Mouse (Mus musculus) liver, embryonic 14.5 days (tissue): ENCODE measurements around the gene Dupd1. TPM values are rescaled to one million over a fixed set of nuclear protein-coding genes. Genes with fewer than 3 reads are reported as not detected.

Source experiments
- ATAC-seq: fragments of 200-750 bp; cut with Nextera tagmentation; 2 replicates; pipeline ENCODE4 v1.8.0; 2017; ENCODE audit warnings: moderate number of reproducible peaks, mild to moderate bottlenecking, moderate library complexity; ENCODE audit not compliant: insufficient read depth
- DNase-seq, 3 experiments: peaks; one replicate each; pipeline ENCODE4 v3.0.0-alpha.2; 2012 to 2013; ENCODE audit warnings: low read depth in 3 of 3, low spot score in 3 of 3
- H3K27ac ChIP-seq: fragments of 300-500 bp; sonication (generic); 2 replicates; pipeline ENCODE4 v1.5.1; 2014; ENCODE audit warnings: moderate library complexity, mild to moderate bottlenecking, control low read depth, inconsistent platforms
- H3K27me3 ChIP-seq: fragments of 300-500 bp; sonication (generic); 2 replicates; pipeline ENCODE4 v1.6.1; 2014; ENCODE audit warnings: mild to moderate bottlenecking, low read length, moderate library complexity; ENCODE audit not compliant: control insufficient read depth, insufficient read depth
- H3K36me3 ChIP-seq: fragments of 300-500 bp; sonication (generic); replicated peaks from 2 replicates; pipeline ENCODE4 v1.6.1; 2014; ENCODE audit warnings: low read depth; ENCODE audit not compliant: control insufficient read depth, insufficient read depth
- H3K4me1 ChIP-seq, 2 experiments: fragments of 200-500 bp in 1 of 2; fragments of 300-500 bp in 1 of 2; sonication (generic) in 1 of 2; replicated peaks; 2 replicates each; pipeline ENCODE4 v1.6.1; 2012 to 2014; ENCODE audit warnings: antibody characterized with exemption in 1 of 2, inconsistent platforms in 1 of 2, low read length in 1 of 2; ENCODE audit not compliant: control insufficient read depth in 2 of 2, insufficient read depth in 2 of 2
- H3K4me2 ChIP-seq: fragments of 300-500 bp; sonication (generic); 2 replicates; pipeline ENCODE4 v1.6.1; 2014; ENCODE audit warnings: low read depth, mild to moderate bottlenecking, control low read depth, moderate library complexity
- H3K4me3 ChIP-seq, 2 experiments: fragments of 200-500 bp in 1 of 2; fragments of 300-500 bp in 1 of 2; sonication (generic) in 1 of 2; 2 replicates each; pipeline ENCODE4 v1.5.1; 2012 to 2014; ENCODE audit warnings: low read depth in 2 of 2, low read length in 2 of 2, mild to moderate bottlenecking in 2 of 2, control low read depth in 1 of 2, inconsistent platforms in 1 of 2, moderate library complexity in 1 of 2; ENCODE audit not compliant: insufficient read depth in 1 of 2
- H3K9ac ChIP-seq: fragments of 300-500 bp; sonication (generic); replicated peaks from 2 replicates; pipeline ENCODE4 v1.6.1; 2014; ENCODE audit warnings: mild to moderate bottlenecking, control low read depth, moderate library complexity
- H3K9me3 ChIP-seq: fragments of 300-500 bp; sonication (generic); 2 replicates; pipeline ENCODE4 v1.6.1; 2016; ENCODE audit warnings: low read length, mixed read lengths; ENCODE audit not compliant: control insufficient read depth
- CTCF ChIP-seq: IDR thresholded peaks from 2 replicates; pipeline ENCODE4 v1.5.1; 2016; ENCODE audit warnings: antibody characterized with exemption, low read depth, control low read depth
- EP300 ChIP-seq: IDR thresholded peaks from 2 replicates; pipeline ENCODE4 v1.6.1; 2016; ENCODE audit warnings: antibody characterized with exemption, low read depth
- WGBS: fragments of 180-500 bp; shearing (Covaris S2); extraction: QIAGEN DNeasy Blood & Tissue Kit; methylation state at CpG from one replicate; pipeline ENCODE4 v1.1.7; 2014; ENCODE audit not compliant: insufficient replicate concordance; 5-methylcytosine and 5-hydroxymethylcytosine counted together
- polyA plus RNA-seq, 2 experiments: library from polyadenylated mRNA; depleted of rRNA in 1 of 2; stranded (reverse) in 1 of 2; unstranded in 1 of 2; fragments of >200 nt; fragmentation: Nextera tagmentation in 1 of 2; extraction: Ambion mirVana in 1 of 2; gene quantifications; 2 replicates each; pipeline versions ENCODE4 v1.2.1 to v1.2.3; 2012 to 2014

Gene Dupd1
- polyA plus RNA-seq, 2 experiments, result not detected

DNA sequence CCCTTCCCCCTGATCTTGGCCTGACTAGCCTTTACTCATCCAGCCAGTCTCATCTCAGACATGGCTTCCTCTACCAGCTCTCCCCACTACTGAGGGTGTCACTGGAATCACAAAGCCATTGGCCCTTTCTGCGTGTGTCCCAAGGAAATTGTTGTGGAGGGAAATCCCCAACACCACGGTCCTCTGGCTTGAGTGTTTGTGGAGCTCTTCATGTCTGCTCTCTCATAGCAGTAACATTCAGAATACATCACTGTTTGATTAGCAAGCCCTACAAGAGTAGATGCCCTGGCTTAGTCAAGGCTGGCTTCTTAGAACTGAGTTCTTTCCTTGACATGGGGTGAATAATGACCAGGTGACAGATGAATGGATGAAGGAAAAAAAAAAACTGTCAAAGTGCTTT lies 32.5 kb upstream of the Dupd1 start:
- no peak for ATAC-seq
- Histone ChIP-seq H3K36me3 (no peaks in the 10 kb centered on the region), H3K9ac (no peak overlapping the region), H3K4me1 (peaks cover 8 to 14% of the 10 kb centered on the region in 2 experiments), H3K4me3 (no peak overlapping the region), H3K9me3 (no peaks in the 10 kb centered on the region), H3K4me2 (no peak overlapping the region), H3K27ac (no peak overlapping the region), H3K27me3 (no peaks in the 10 kb centered on the region)
- no peak for DNase-seq
- 45% methylated on average over 2 of the region's 2 CpGs for WGBS
- TF ChIP-seq EP300 (no peak), CTCF (no peak)

DNA sequence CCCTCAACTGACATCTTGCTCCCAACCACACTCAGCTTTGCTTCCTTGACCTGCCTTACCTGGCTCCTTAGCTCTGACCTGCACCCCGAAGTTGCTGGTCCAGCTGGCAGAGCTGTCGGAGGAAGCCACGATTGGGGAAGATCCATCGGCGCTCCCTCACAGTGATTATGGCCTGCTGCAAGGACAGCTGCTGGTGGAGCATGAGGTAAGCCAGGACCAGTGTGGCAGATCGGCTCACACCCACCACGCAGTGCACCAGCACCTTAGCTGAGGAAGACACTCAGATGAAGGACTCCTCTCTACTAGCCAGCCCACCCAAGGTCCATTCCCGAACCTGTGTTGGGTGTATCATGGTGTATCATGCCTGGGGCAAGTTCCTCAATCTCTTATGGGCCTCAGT lies 31.9 kb upstream of the Dupd1 start:
- TF ChIP-seq EP300 (no peak), CTCF (no peak)
- Histone ChIP-seq H3K27ac (no peak overlapping the region), H3K9me3 (no peaks in the 10 kb centered on the region), H3K4me2 (no peak overlapping the region), H3K9ac (no peak overlapping the region), H3K4me3 (no peak overlapping the region), H3K4me1 (peaks cover 4 to 10% of the 10 kb centered on the region in 2 experiments; a peak in 2 of 4 replicates), H3K36me3 (no peaks in the 10 kb centered on the region), H3K27me3 (no peaks in the 10 kb centered on the region)
- ATAC-seq (no peak), DNase-seq (no peak)
- WGBS, result 70% methylated on average over 8 of the region's 8 CpGs

DNA sequence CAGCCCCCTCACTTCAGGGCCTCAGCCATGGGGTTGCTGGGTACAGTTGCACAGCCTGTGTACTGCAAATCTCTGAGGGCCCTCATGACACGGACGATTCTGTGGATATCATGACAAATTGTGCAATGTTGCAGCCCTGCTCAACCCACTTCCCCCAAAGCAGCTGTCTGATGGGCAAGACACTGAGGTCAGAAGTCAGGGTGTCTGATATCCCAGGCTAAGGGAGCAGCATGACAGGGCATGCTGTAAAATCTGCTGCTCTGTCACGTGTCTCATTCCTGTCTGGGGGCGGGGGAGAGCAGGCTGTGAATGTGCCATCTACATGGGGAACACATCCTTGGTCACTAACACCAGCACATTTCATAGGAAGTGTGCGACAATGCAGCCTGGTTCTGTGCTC lies 30.8 kb upstream of the Dupd1 start:
- H3K27me3 ChIP-seq, result no peaks in the 10 kb centered on the region
- no peak overlapping the region for H3K9ac ChIP-seq
- no peak for DNase-seq
- H3K4me1 ChIP-seq, result peaks cover 3 to 8% of the 10 kb centered on the region in 2 experiments; a peak in 1 of 4 replicates
- H3K4me2 ChIP-seq, result no peak overlapping the region
- no peak for TF ChIP-seq EP300
- no peak for TF ChIP-seq CTCF
- H3K27ac ChIP-seq, result no peak overlapping the region
- WGBS, result 31% methylated on average over 5 of the region's 5 CpGs
- ATAC-seq, result no peak
- H3K4me3 ChIP-seq, result no peak overlapping the region
- H3K36me3 ChIP-seq, result no peaks in the 10 kb centered on the region
- H3K9me3 ChIP-seq, result no peaks in the 10 kb centered on the region

GRCm38 (mm10) chr14:21744169-21744568 lies 29.8 kb upstream of the Dupd1 start:
- no peak overlapping the region for H3K4me3 ChIP-seq
- H3K9me3 ChIP-seq, result no peaks in the 10 kb centered on the region
- ATAC-seq (no peak), DNase-seq (no peak)
- 78% methylated on average over 1 of the region's 1 CpGs for WGBS
- no peak overlapping the region for H3K4me2 ChIP-seq
- no peaks in the 10 kb centered on the region for H3K36me3 ChIP-seq
- no peaks in the 10 kb centered on the region for H3K27me3 ChIP-seq
- H3K4me1 ChIP-seq, result 0 out of 4 replicates have a peak, but pooled peaks cover 0 to 3% of the 10 kb centered on the region in 2 experiments
- no peak for TF ChIP-seq CTCF
- TF ChIP-seq EP300, result no peak
- H3K27ac ChIP-seq, result no peak overlapping the region
- no peak overlapping the region for H3K9ac ChIP-seq

DNA sequence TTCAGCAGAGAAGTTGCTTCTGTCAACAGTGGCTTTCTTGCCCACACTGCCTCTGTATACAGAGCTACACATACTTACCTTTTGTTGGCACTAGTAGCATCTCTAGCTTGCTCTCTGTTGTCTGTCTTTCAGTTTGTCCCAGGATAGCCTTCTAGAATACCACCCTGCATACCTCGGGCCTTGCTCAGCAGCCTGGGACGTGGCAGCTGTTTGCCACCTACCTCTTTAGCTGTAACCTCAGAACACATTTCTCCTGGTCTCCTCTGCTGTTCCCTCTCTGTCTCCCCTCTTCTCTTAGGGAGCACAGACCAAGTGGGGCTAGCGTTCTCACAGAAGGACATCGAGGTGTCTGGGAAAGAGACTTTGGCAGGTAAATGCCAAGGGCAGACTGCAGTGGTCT lies 28.1 kb upstream of the Dupd1 start:
- WGBS, result 75% methylated on average over 4 of the region's 4 CpGs
- Histone ChIP-seq H3K36me3 (no peaks in the 10 kb centered on the region), H3K4me1 (no peaks in the 10 kb centered on the region), H3K4me2 (no peak overlapping the region), H3K4me3 (no peak overlapping the region), H3K9me3 (no peaks in the 10 kb centered on the region), H3K27me3 (no peaks in the 10 kb centered on the region), H3K27ac (no peak overlapping the region), H3K9ac (no peak overlapping the region)
- ATAC-seq (no peak), DNase-seq (no peak)
- TF ChIP-seq EP300 (no peak), CTCF (no peak)
